Mouse (Mus musculus): ENCODE data around the gene Irx2.

GRCm38 (mm10) chr13:72639441-72640130 is 11.0 kb downstream of the Irx2 start:
- no peak for TF ChIP-seq EP300 (IDR thresholded peaks at IDR 0.05; ENCODE audit: low read depth)
- TF ChIP-seq CTCF (IDR thresholded peaks at IDR 0.05; ENCODE audit: low read depth): no peak
